Mouse (Mus musculus): ENCODE measurements around the gene Mapk11. TPM values are rescaled to one million over a fixed set of nuclear protein-coding genes. Genes with fewer than 3 reads are reported as not detected.

Gene Mapk11
- polyA plus RNA-seq, 1 experiment: 7.9 TPM

DNA sequence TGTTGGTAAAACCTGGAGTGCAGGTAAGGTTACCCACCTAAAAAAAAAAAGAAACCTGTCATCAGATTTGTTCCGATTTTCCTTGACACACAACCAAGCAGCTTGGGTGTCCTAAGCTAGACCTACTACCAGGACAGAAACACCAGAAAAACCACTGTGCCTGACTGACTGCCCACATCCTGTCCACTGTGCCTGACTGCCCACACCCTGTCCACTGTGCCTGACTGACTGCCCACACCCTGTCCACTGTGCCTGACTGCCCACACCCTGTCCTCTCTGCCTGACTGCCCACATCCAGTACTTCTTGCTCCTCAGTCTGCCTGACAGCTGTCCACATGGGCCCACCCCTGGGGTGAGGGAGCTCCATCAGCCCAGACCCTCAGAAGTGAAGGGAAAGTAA, 42.5 kb downstream of the Mapk11 start:
- no peak overlapping the region for H3K4me3 ChIP-seq (ENCODE audit: insufficient read depth, low read depth, low read length)
- TF ChIP-seq CTCF (conservative IDR thresholded peaks at IDR 0.05; ENCODE audit: insufficient read depth, insufficient read length, low read depth, low read length): no peak
- no peak for TF ChIP-seq POLR2A (IDR thresholded peaks at IDR 0.05; ENCODE audit: low read depth, low read length)
- DNase-seq: no peak
- no peaks in the 10 kb centered on the region for H3K36me3 ChIP-seq (ENCODE audit: control insufficient read depth, insufficient read depth, low read length)
- no peak overlapping the region for H3K27ac ChIP-seq (ENCODE audit: insufficient read depth, low read depth, low read length)
- H3K4me1 ChIP-seq (ENCODE audit: control insufficient read depth, insufficient read depth, low read length): no peaks in the 10 kb centered on the region
- H3K27me3 ChIP-seq (replicated peaks; ENCODE audit: control insufficient read depth, insufficient read depth, low read length): no peaks in the 10 kb centered on the region
- WGBS: 80% methylated on average over 1 of the region's 1 CpGs

DNA sequence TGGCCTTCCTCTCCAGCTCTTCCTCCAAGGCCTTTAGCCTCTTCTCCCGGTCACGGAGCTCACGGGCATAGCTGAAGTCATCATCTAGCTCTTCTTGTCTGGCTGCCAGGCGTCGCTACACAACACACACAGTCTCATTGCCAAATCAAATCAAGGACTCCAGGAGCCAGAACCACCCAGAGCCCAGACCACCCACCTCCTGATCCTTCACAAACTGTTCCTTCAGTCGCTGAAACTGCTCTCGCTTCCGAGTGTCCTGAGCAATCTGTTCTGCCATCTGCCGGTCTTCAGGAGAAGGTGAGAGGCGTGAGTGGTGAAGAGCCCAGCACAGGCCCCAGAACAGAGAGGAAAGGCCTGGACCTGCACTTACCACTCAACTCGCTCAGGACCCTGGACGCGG, 43.4 kb downstream of the Mapk11 start:
- Histone ChIP-seq H3K4me3 (ENCODE audit: insufficient read depth, low read depth, low read length) (no peak overlapping the region), H3K27me3 (replicated peaks; ENCODE audit: control insufficient read depth, insufficient read depth, low read length) (no peaks in the 10 kb centered on the region), H3K27ac (ENCODE audit: insufficient read depth, low read depth, low read length) (no peak overlapping the region), H3K4me1 (ENCODE audit: control insufficient read depth, insufficient read depth, low read length) (no peaks in the 10 kb centered on the region), H3K36me3 (ENCODE audit: control insufficient read depth, insufficient read depth, low read length) (no peaks in the 10 kb centered on the region)
- WGBS: 89% methylated on average over 13 of the region's 13 CpGs
- TF ChIP-seq POLR2A (IDR thresholded peaks at IDR 0.05; ENCODE audit: low read depth, low read length) (no peak), CTCF (conservative IDR thresholded peaks at IDR 0.05; ENCODE audit: insufficient read depth, insufficient read length, low read depth, low read length) (no peak)
- DNase-seq: no peak

DNA sequence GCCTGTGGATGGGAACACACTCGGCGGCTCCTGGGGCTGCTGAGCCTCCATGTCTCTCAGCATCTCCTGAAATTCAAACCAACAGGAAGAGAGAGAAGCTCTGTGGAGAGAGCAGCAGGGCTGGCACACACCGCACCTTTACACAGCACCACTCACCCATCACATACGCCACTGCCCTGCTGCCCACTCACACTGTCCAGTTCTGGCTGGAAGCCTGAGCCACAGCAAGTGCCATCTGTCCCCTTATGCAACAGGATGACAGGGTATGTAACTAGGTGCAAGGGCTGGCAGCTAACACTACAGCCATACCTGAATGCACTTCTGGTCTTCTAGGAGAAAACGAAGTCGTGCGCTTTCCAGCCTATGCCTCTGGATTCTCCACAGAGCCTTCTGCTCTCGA, 45.0 kb downstream of the Mapk11 start:
- Histone ChIP-seq H3K36me3 (ENCODE audit: control insufficient read depth, insufficient read depth, low read length) (peaks cover 1% of the 10 kb centered on the region; the same call in 1 of the 2 replicates), H3K4me1 (ENCODE audit: control insufficient read depth, insufficient read depth, low read length) (no peaks in the 10 kb centered on the region), H3K27ac (ENCODE audit: insufficient read depth, low read depth, low read length) (no peak overlapping the region), H3K4me3 (ENCODE audit: insufficient read depth, low read depth, low read length) (no peak overlapping the region), H3K27me3 (replicated peaks; ENCODE audit: control insufficient read depth, insufficient read depth, low read length) (no peaks in the 10 kb centered on the region)
- TF ChIP-seq POLR2A (IDR thresholded peaks at IDR 0.05; ENCODE audit: low read depth, low read length) (no peak), CTCF (conservative IDR thresholded peaks at IDR 0.05; ENCODE audit: insufficient read depth, insufficient read length, low read depth, low read length) (no peak)
- 96% methylated on average over 8 of the region's 8 CpGs for WGBS
- DNase-seq: no peak

DNA sequence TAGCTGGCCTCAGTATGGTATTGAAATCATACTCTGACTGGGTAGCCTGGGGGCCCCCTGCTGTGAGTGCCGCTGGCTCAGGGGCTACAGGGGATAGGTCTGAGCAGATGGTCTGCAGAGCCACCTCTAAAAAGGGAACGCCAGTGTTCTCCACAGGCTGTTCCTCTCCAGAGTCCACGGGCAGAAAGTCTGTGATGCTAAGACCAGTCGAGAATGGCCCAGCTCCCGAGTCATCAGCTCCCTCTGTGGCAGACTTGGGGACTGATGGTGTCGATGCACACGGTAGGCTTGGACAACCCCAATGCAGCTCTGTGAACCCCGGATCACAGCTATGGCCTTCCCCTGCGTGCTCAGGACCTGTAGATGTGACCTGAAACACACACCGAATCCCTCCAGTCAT, 45.5 kb downstream of the Mapk11 start:
- H3K36me3 ChIP-seq (ENCODE audit: control insufficient read depth, insufficient read depth, low read length): peaks cover 1% of the 10 kb centered on the region; the same call in 1 of the 2 replicates
- H3K27ac ChIP-seq (ENCODE audit: insufficient read depth, low read depth, low read length): no peak overlapping the region
- DNase-seq: no peak
- no peak overlapping the region for H3K4me3 ChIP-seq (ENCODE audit: insufficient read depth, low read depth, low read length)
- no peaks in the 10 kb centered on the region for H3K27me3 ChIP-seq (replicated peaks; ENCODE audit: control insufficient read depth, insufficient read depth, low read length)
- H3K4me1 ChIP-seq (ENCODE audit: control insufficient read depth, insufficient read depth, low read length): no peaks in the 10 kb centered on the region
- TF ChIP-seq CTCF (conservative IDR thresholded peaks at IDR 0.05; ENCODE audit: insufficient read depth, insufficient read length, low read depth, low read length) (no peak), POLR2A (IDR thresholded peaks at IDR 0.05; ENCODE audit: low read depth, low read length) (no peak)
- WGBS: 89% methylated on average over 10 of the region's 10 CpGs

DNA sequence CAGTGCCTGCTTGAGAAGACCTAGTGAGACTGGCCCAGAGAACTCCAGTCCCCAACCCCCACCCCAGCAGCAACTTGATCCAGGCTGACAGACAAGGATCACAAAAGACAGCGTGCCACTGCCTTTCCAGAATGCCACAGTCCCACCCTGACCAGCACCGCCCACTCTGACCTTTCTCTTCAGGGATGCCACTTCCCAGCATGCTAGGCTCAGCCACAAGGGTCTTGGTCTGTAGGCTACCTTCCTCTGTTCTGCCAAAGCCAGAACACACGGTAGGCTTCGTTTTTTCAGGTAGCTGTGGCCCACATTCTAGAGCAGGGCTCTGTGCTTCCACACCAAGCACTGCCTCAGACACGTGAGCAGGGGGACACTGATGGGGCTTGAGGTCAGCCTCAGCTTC, 46.8 kb downstream of the Mapk11 start:
- H3K4me1 ChIP-seq (ENCODE audit: control insufficient read depth, insufficient read depth, low read length): no peaks in the 10 kb centered on the region
- TF ChIP-seq CTCF (conservative IDR thresholded peaks at IDR 0.05; ENCODE audit: insufficient read depth, insufficient read length, low read depth, low read length): no peak
- TF ChIP-seq POLR2A (IDR thresholded peaks at IDR 0.05; ENCODE audit: low read depth, low read length): no peak
- H3K4me3 ChIP-seq (ENCODE audit: insufficient read depth, low read depth, low read length): no peak overlapping the region
- DNase-seq: no peak
- peaks cover 1% of the 10 kb centered on the region; the same call in 1 of the 2 replicates for H3K36me3 ChIP-seq (ENCODE audit: control insufficient read depth, insufficient read depth, low read length)
- H3K27ac ChIP-seq (ENCODE audit: insufficient read depth, low read depth, low read length): no peak overlapping the region
- no peaks in the 10 kb centered on the region for H3K27me3 ChIP-seq (replicated peaks; ENCODE audit: control insufficient read depth, insufficient read depth, low read length)
- WGBS: 63% methylated on average over 5 of the region's 5 CpGs

DNA sequence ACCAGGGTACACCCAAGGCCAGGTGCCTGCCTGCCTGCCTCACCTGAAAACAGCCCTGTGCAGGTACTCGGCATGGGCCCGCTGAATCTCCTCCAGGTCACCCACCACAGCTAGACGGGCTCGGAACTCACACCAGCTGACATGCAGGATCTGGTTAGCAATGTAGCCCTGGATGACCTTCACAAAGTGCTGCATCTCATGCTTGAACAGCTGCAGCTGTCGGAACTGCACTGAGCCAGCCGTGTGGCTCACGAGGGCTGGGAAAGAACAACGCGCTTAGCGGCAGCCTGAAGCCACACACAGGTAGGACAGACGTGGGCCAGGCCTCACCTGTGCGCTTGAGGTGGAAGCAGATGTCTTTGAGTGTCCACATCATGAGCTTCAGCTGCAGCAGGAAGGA, 48.6 kb downstream of the Mapk11 start:
- Histone ChIP-seq H3K27me3 (replicated peaks; ENCODE audit: control insufficient read depth, insufficient read depth, low read length) (no peaks in the 10 kb centered on the region), H3K4me3 (ENCODE audit: insufficient read depth, low read depth, low read length) (no peak overlapping the region), H3K27ac (ENCODE audit: insufficient read depth, low read depth, low read length) (no peak overlapping the region), H3K36me3 (ENCODE audit: control insufficient read depth, insufficient read depth, low read length) (peaks cover 1% of the 10 kb centered on the region; the same call in 1 of the 2 replicates), H3K4me1 (ENCODE audit: control insufficient read depth, insufficient read depth, low read length) (no peaks in the 10 kb centered on the region)
- WGBS: 58% methylated on average over 12 of the region's 12 CpGs
- no peak for DNase-seq
- no peak for TF ChIP-seq POLR2A (IDR thresholded peaks at IDR 0.05; ENCODE audit: low read depth, low read length)
- TF ChIP-seq CTCF (conservative IDR thresholded peaks at IDR 0.05; ENCODE audit: insufficient read depth, insufficient read length, low read depth, low read length): 0 out of 2 replicates have a peak, but pooled peaks have one; percentile 7

DNA sequence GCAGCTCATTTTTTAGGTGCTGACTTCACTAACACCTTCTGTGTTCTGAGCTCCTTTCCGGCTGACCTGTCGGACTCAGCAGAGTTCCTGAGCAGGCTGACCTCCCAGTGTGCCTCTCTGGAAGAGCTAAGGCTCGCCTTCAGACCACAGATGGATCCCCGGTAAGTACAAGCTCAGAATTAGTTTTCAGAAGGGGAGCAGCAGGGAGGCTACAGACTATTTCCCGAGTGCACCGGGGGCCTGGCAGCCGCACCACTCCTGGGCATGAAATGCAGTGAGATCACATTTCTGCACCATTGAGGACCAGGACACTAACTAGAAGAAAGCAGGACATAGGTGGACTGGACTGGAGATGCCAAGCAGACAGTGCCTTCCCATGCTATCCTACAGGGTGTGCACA, 50.8 kb downstream of the Mapk11 start:
- no peak for DNase-seq
- Histone ChIP-seq H3K27me3 (replicated peaks; ENCODE audit: control insufficient read depth, insufficient read depth, low read length) (no peaks in the 10 kb centered on the region), H3K4me3 (ENCODE audit: insufficient read depth, low read depth, low read length) (no peak overlapping the region), H3K27ac (ENCODE audit: insufficient read depth, low read depth, low read length) (no peak overlapping the region), H3K4me1 (ENCODE audit: control insufficient read depth, insufficient read depth, low read length) (no peaks in the 10 kb centered on the region), H3K36me3 (ENCODE audit: control insufficient read depth, insufficient read depth, low read length) (peaks cover 4% of the 10 kb centered on the region; the same call in 1 of the 2 replicates)
- WGBS: 89% methylated on average over 7 of the region's 7 CpGs
- TF ChIP-seq POLR2A (IDR thresholded peaks at IDR 0.05; ENCODE audit: low read depth, low read length): no peak
- no peak for TF ChIP-seq CTCF (conservative IDR thresholded peaks at IDR 0.05; ENCODE audit: insufficient read depth, insufficient read length, low read depth, low read length)

Data from kidney, adult 2 months (tissue).